Comparison of ENCODE assay signal across 22 mouse cellular contexts in the genomic region with DNA sequence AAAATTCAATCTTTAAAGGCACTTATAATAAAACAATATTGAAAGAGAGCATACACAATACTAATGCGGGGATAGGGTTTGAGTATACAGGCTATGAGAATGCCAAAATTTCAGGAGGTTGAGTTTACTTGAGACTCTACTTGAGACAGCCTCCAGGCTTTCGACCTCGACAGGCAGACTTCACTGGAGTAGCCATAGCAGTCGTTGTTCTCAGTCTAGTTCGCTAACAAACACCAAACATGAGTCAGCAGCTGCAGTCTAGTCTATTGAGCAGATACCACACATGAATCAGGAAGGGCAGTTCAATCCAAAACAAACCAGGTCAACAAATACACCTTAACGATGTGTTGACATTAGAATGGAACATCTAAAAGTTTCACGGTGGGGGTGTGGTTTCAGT. TPM values are rescaled to one million over a fixed set of nuclear protein-coding genes. Genes with fewer than 3 reads are reported as not detected.
A peak's percentile ranks its signal among the peaks of the same experiment; 100 is the strongest.
DNase-seq lines count a peak whose midpoint lies in the region; TF ChIP-seq lines count a peak whose summit lies in the region.
"Not testable (repeated sequence)": the region's sequence is repeated elsewhere in the genome, so short reads cannot be mapped to it uniquely, and the experiment has no call there.
"Had no signal": no experiment of that assay in that cellular context is flagged by ENCODE, and none has a peak within 500 bp of the region (broad histone marks: within the 10 kb centered on the region; RNA-seq: fewer than 3 reads in every experiment).

No protein-coding gene starts in this region.

- peak; percentile 55; the same call in 1 of the 2 replicates for TF ChIP-seq EP300 in ES-Bruce4 (IDR thresholded peaks at IDR 0.05; ENCODE audit: insufficient read depth, low read depth, low read length)

- H3K4me3 ChIP-seq in ES-Bruce4 (ENCODE audit: low read depth, low read length); ES-E14 (ENCODE audit: insufficient read depth in 1 of 2, low read depth in 1 of 2, low read length in 2 of 2, poor library complexity in 1 of 2, severe bottlenecking in 1 of 2): not testable (repeated sequence)

- in situ Hi-C loops in ES-E14 (cut with MboI; ENCODE audit: low sequenced_read_pairs in 2 of 2, unreplicated experiment in 2 of 2): not testable (repeated sequence)

- DNase-seq in ES-CJ7 (ENCODE audit: low read depth, low spot score) (peak; percentile 28), ES-E14 (ENCODE audit: low read depth, low spot score) (peak; percentile 27), R1 (ENCODE audit: low read depth, low spot score) (peak; percentile 47), ZHBTc4 (ENCODE audit: low read depth, low spot score) (peak; percentile 71)

- not testable (repeated sequence) for H3K9ac ChIP-seq in ES-Bruce4 (ENCODE audit: low read depth, poor library complexity, severe bottlenecking); ES-E14 (ENCODE audit: insufficient read depth, low read depth, low read length, poor library complexity, severe bottlenecking)

- not testable (repeated sequence) for H3K9me3 ChIP-seq in ES-Bruce4 (replicated peaks; ENCODE audit: control insufficient read depth, insufficient read depth, low read length, poor library complexity, severe bottlenecking); ES-E14 (ENCODE audit: control insufficient read depth, insufficient read depth, low read depth, low read length)

- not testable (repeated sequence) for H3K4me1 ChIP-seq in ES-Bruce4 (ENCODE audit: control insufficient read depth, insufficient read depth, low read length); ES-E14 (ENCODE audit: control insufficient read depth in 2 of 2, insufficient read depth in 2 of 2, low read length in 2 of 2, poor library complexity in 1 of 2)

- not testable (repeated sequence) for TF ChIP-seq CTCF in ES-Bruce4 (IDR thresholded peaks at IDR 0.05; ENCODE audit: low read depth, low read length)

- H3K36me3 ChIP-seq in ES-Bruce4 (ENCODE audit: control insufficient read depth, insufficient read depth, low read length, poor library complexity, severe bottlenecking); ES-E14 (ENCODE audit: control insufficient read depth, insufficient read depth, low read length, poor library complexity, severe bottlenecking): not testable (repeated sequence)

- H3K27ac ChIP-seq in ES-Bruce4 (ENCODE audit: insufficient read depth, low read length): peak overlapping the region; percentile 82
- H3K27ac ChIP-seq in ES-E14 (ENCODE audit: insufficient read depth, low read depth, low read length, poor library complexity, severe bottlenecking): peak overlapping the region; percentile 40

- not testable (repeated sequence) for TF ChIP-seq POLR2A in ES-Bruce4 (IDR thresholded peaks at IDR 0.05; ENCODE audit: insufficient read depth, low read length)

- not testable (repeated sequence) for H3K27me3 ChIP-seq in ES-Bruce4 (ENCODE audit: control insufficient read depth, insufficient read depth, low read length, poor library complexity, severe bottlenecking)

TF ChIP-seq in ES-E14, 5 proteins besides CTCF, POLR2A, EP300 and RAD21:
- 0 out of 2 replicates have a peak, but pooled peaks have one; percentile 62 for TF ChIP-seq MAFK (IDR thresholded peaks at IDR 0.05; ENCODE audit: insufficient read depth, low read depth, low read length)

RNA-seq across cellular contexts. Expression of gene Vmn2r111, which starts 52.8 kb away (rescaled TPM):
- polyA plus RNA-seq in ES-Bruce4 (2011; ENCODE audit: insufficient read depth, insufficient read length, low read depth, missing spikeins): not detected in 2 replicates
- not detected in 2 replicates for total RNA-seq in ES-E14 (2012; rRNA removed)
- total RNA-seq: adrenal gland, adult 18-20 months; adrenal gland, adult 2 months; adrenal gland, adult 8-10 months; adrenal gland, postnatal 10 days; adrenal gland, postnatal 14 days; adrenal gland, postnatal 25 days; adrenal gland, postnatal 36 days; adrenal gland, postnatal 4 days; CH12.LX; MEL had no signal
- polyA plus RNA-seq: activated CD4-positive, CD25-positive, alpha-beta regulatory T cell, adult 4 months; adrenal gland, adult 2 months; brain, embryonic 14.5 days; C2C12; CD4-positive, CD25-positive, alpha-beta regulatory T cell, adult 4 months; cerebellum, adult 2 months; G1E; Patski had no signal
